Mouse (Mus musculus): ENCODE results near the gene Igf1.
A peak's percentile ranks its signal among the peaks of the same experiment; 100 is the strongest.

The Igf1 gene

DNA sequence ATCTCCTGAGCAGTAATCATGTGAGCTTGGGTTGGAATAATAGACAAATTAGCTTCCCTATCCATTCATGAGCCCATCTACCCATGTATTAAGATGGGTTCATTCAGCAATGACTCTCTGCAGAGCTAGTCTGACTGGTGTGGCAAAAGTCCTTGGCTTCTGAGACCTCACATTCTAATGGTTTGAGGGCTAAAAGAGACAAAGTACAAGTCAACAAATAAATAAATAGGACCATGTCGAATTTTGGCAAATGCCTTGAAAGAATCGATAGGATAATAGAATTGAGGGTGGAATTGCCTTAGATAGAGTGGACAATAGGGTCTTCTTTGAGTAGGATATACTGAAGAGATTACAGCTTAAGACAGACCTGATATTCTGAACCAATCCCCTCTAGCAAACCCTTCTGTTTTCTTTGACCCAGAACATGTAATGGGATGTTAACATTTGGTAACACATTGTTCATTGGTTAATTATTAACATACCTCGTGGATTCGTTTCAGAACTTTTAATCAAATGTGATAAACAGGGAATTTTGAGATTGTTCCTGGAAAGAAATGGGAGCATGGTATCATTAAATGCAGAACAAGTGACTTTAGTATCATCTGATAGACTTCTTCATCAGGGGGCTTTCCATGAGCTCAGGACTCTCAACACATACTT, 36.5 kb downstream of the Igf1 start:
- DNase-seq (ENCODE audit: inconsistent age in 2 of 2, low spot score in 1 of 2), result no peak

DNA sequence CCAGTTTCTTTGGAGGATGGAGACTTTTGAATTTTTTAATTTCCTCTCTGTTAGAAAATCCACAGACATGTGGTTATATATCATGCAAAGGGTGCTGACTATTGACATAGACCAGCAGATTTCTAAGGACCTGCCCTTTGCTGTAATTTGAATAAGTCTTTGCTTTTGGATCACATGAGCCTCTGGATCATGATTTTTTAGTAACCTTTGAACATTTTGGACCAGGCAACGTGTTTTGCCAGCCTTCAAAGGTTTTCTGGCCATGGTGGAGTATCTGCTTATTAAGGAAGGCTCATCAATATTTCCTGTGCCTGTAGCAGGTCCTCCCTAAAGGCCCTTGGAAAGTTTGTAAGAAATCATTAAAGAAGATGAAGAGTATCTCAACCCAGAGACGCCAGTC, 37.3 kb downstream of the Igf1 start:
- DNase-seq (ENCODE audit: inconsistent age in 2 of 2, low spot score in 1 of 2), result no peak

DNA sequence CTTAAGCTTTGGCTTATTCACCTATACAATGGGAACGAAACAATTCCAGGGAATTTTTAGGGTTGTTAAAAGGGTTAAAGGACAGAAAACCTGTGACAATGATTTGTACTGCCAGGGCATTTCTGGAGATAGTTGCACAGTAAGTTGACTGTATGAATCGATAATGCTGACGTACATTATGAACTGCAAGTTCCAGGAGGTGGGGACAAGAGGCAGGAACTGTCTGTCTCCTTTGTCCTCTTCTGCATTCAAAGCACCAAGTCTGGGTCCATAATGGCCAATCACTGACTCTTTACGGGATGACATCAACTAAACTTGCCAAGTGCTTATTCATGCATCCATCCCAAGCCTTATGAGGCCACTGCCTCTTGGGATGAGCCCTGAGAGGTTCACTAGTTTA, 39.3 kb downstream of the Igf1 start:
- DNase-seq (ENCODE audit: inconsistent age in 2 of 2, low spot score in 1 of 2), result no peak

DNA sequence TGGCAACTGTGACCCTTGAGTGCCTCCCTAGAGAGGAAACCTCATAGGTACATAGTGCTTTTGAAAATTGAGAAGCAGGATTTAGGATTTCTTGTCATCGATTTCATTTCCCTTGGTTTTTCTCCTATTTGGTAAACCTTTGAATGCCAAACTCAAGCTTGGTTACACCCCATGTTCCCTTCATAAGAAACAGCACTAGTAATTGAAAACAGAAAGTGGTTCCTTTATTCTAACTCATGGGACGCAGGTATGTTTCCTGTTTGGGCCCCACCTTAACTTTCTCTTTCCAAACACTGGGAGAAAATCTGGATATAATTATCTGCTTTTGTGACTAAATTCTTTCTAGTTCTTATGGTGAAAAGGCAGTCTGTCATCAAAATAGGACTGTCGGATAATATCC, 40.8 kb downstream of the Igf1 start:
- DNase-seq (ENCODE audit: inconsistent age in 2 of 2, low spot score in 1 of 2), result no peak

DNA sequence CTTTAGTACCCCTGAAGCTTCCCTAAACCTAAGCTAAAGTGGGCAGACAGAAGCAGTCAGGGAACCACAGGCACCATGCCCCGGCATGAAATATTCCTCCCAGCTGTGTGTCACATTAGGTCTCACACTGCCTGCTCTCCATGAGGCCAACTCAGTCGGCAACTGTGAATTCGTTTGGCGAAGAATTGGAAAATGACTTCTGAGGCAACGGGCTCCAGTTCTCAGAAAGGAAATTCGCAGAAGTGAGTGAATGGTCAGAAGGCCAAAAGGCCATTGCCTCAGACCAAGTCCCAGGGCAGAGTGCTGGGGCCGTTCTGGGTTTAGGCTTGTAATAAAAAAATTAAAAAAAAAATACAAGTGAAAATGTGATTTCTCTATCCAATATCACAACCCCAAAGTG, 43.9 kb downstream of the Igf1 start:
- DNase-seq (ENCODE audit: inconsistent age in 2 of 2, low spot score in 1 of 2), result peak in 1 of 2 experiments; percentile 75

DNA sequence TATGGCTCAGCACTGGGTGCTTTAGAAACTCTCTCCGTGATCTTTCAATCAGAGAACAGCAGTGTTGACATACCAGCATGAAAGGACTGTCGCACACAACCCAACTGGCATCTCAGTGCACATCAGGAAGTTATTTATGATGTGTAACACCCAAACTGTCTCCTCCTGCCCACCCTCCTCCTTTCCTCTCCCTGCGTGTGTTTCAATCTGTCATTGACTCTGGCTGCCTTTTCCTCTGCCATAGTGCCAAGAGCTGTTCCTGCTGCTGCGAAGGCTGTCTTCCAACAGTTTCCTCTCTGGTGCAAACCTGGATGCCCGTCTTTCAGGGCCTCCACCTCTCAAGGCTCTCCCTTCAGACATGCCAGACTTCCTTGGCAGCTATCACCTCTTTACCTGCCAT, 46.3 kb downstream of the Igf1 start:
- DNase-seq (ENCODE audit: inconsistent age in 2 of 2, low spot score in 1 of 2), result no peak

DNA sequence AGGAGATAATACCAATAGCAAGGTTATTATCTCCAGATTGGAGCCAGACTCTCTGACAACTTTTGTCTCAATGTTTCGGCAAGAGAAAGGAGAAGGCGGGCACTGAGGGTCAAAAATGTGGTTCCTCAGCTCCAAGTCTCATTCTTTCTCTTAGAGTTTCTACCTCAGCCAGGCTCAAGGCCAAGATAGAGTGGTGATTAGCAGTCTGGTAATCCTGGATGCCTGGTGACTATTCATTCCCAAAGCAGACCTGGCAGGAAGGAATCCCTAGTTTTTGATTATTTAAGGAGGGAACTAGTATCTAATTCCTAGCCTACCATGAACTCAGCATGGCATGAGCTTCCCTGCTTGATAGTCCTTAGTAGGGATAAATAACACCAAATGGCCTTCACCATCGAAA, 47.0 kb downstream of the Igf1 start:
- DNase-seq (ENCODE audit: inconsistent age in 2 of 2, low spot score in 1 of 2), result no peak

DNA sequence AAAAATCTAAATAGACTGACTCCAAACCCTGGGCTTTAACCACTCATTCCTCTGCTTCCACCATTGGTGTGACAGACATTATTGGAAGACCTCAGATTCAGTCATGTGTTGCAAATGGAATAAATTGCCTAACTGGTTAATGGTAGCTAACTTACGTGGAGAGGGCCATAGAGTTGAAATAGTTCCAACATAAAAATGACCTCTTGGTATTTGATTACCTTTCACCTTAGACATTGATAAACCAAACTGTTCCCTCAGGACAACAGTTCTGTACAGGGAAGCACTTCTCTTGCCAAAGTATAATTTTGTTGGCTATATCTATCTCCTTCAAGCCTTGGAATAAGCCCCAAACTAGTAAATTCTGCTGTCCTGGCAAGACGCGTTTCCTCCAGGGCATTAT, 48.1 kb downstream of the Igf1 start:
- no peak for DNase-seq (ENCODE audit: inconsistent age in 2 of 2, low spot score in 1 of 2)

DNA sequence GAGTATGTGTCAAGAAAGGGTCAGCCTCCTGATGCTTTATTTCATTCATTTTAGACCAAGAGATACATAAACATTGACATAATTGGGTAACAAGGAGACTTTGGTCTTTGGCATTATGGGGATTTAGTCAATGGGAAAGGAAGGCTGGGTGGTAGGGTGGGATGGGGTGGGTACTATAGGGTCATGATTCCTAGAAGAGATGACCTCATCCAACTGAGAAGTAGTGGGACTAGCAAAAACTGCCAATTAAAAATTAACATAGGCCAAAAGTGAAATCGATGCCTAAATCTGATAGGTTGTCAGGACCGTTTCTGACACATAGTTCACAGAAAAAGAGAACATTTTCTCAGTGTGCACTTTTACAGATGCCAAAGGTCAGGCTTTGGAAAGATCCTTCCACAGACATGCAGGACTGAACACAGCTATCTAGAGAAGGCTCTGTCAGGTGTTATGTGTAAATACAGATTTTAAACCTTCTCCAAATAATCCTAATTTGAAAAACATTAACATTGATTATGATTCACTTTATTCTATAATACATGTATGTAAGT, 48.8 kb downstream of the Igf1 start:
- no peak for DNase-seq (ENCODE audit: inconsistent age in 2 of 2, low spot score in 1 of 2)

DNA sequence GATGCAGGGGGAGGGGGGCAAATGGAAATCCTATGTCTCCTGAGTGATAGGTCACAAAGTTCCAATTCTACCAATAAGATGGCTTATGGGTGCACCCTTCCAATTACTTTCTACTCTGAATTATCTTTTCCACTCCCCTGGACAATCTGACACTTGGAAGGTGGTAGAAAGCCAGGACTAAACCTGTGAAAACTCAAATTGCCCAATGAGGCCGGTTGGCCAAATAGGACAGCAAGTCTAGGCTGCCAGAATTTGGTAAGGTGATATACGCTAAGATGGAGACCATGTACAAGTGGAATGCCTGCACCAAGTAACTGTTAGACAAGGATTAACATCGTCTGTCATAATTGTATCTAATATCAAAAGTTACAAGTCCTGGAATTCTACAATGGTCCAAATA, 55.8 kb downstream of the Igf1 start:
- no peak for DNase-seq (ENCODE audit: inconsistent age in 2 of 2, low spot score in 1 of 2)

DNA sequence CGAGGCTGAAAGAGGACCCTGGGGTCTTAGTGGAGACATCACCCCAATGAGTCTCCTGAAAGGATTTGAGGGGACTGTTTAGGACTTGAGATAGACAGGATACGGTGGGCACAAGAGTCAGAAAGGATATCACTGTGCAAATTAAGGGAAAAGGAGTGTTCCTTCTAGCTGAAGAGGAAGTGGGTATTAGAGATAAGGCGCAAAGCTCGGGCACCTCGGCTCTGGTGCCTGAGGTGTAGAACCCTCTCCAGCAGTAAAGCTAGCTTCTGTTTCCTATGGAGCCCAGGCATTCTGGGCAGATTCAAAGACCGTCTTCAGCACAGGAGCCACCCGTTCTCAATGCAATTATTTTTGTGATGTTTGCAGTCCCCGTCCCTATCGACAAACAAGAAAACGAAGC, 56.9 kb downstream of the Igf1 start:
- DNase-seq (ENCODE audit: inconsistent age in 2 of 2, low spot score in 1 of 2), result no peak

DNA sequence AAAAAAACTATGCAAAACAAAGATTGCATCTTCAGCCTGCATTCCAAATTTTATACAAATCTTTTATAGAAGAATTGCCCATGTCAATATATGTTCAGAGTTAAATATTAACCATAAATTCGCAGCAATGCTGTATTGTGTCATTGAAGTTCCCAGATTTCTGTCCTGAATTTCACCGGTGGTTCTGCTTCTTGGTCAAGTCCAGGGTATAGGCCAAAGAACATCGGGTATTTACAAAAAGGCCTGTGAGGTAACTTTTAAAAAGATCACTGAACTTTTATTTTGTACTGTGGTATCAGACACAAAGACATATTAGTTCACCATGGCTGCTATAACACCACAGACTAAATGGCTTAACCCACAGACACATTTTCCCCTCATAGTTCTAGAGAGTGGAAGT, 57.7 kb downstream of the Igf1 start:
- no peak for DNase-seq (ENCODE audit: inconsistent age in 2 of 2, low spot score in 1 of 2)

DNA sequence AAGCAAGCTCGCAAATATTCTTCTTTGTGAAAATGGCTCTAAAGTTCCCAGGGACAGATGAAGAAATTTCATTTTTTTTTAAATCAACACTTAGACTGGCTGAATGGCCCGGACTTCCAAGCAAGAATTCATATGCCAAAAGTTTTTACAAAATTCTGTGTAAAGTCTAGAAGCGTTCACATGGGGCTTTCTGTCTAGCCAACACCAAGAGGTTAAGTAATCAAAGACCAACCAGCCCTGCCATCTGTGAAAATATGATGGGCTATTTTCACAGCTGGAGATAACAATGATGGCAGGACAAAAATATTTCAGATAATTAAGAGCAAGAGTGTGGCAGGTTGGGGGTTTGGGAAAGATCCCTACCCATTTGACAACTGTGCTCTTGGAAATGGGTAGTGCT, 64.2 kb downstream of the Igf1 start:
- no peak for DNase-seq (ENCODE audit: inconsistent age in 2 of 2, low spot score in 1 of 2)

DNA sequence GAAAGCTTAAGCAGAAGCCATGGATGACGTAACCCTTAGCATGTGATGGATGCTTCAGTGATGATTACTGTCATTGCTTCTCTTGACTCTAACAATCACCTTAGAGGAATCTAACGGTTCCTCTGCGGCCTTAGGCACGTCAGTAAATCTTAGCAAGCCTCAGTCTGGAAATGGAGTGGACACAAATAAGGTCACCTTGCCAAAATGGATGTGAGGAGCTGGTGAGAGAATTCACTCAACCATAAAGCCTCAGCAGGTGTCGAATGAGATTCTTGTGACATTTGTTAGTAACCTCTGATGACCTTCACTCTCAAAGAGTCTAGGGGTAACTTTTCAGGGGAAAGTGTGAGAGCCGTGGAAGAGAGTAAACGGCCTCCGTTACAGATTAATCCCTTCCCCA, 68.5 kb downstream of the Igf1 start:
- DNase-seq (ENCODE audit: inconsistent age in 2 of 2, low spot score in 1 of 2), result peak in 1 of 2 experiments; percentile 27

DNA sequence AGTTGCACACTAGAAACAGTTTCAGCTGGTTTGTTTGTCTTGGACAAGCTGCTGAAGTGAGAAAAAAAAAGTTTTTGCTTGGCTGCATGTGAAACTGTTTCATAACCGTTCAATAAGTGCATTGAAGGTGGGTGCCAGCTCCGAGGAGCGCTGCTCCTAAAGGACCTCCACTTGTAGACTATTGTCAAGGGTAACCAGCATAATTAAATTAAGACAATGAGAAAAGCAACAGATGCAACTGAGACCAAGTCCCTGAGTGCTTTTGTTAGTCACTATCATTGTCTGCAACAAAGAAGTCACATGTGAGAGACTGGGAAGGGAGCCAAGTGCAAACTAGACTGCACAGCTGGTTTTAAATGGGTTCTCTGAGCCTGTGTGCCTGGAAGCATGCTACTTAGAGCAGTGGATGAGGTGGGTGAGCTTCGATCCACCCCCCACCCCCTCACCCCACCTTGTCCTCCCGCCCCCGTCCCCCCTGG, 69.1 kb downstream of the Igf1 start:
- DNase-seq (ENCODE audit: inconsistent age in 2 of 2, low spot score in 1 of 2), result peak; percentile 37 to 79

DNA sequence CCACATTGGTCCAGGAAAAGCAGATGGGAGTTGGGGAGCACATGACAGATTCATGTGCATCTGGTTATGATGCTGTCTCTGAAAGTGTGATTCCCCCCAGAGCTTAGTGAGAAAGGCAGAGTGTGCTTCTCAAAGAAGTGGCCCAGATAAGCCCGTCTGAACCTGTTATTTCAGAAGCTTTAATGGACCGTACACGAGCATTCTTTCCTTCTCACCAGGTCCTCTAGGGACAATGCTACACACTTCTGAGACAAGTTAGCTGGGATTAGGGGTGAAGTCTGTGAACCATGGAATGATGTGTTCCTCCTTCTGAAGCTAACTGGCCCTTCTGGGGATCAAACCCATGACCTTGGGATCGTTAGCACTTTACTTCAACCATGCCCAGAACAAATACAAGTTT, 90.1 kb downstream of the Igf1 start:
- no peak for DNase-seq (ENCODE audit: inconsistent age in 2 of 2, low spot score in 1 of 2)

DNA sequence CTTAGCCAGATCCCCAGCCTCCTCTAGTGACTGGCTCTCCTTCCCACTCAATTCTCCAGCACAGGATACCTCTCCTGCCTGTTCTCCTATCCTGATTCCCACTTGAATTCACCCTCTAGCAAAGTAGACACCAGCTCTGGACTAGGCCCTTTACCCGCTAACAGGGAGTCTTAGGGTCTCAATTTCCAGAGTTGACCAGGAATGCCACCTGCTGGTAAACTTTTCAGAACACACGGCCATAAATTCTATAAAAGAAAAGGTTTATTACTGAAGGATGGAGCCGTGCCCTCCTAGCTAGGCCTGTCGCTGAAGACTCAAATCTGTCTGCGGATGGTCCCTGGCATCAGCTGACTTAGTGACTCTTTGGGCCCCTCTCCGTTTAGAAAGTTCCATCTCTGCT, 113.5 kb downstream of the Igf1 start:
- DNase-seq (ENCODE audit: inconsistent age in 2 of 2, low spot score in 1 of 2), result peak; percentile 10 to 73

DNA sequence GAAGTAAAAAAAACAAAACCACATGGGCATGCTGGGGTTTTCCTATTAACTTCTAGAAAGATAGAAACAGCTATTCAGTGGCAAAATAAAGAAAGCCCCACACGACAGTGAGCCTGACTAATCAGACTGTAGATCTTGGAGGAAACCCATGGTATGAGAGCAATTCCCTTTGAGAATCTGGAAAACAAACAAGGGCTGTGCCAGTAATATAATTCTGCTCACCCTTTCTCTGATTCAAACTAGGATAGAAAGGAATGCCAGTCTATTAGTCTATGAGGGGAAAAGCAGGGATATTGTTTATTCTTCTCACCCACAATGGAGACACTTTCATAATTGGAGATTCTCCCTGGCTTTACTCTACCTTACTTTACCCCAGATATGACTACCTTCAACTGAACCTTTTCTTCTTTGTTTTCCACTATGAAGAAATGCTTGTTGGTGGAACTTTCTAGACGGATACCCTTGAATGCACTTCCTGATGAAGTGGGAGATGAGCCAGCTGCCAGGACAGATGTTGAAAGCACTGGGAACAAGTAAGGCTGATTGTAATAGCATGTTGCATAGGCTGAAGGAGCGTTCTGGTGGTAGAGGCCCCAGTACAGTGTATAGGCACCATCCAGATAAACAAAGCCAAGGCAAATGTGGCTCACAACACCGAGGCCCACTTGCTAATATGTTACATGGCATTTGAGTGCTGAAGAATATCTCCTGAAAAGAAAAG, 116.0 kb downstream of the Igf1 start:
- no peak for DNase-seq (ENCODE audit: inconsistent age in 2 of 2, low spot score in 1 of 2)

DNA sequence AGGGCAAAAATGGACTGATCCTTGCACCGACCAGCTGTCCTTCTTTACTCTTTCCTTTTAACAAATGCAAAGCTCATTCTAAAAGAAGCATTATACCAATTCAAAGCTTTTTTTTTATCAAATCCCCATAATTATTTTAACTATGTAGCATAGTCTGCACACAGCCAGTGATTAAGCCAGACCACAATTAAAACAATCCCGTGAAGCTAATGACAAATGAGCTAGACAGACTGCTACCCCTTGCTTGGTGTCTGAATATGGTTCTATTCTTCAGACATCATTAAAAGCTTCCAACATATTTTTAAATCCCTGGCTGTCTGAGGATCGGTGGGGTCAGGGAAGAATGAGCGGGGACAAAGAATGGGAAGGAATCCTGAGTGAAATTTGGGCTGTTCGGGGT, 127.3 kb downstream of the Igf1 start:
- no peak for DNase-seq (ENCODE audit: inconsistent age in 2 of 2, low spot score in 1 of 2)

DNA sequence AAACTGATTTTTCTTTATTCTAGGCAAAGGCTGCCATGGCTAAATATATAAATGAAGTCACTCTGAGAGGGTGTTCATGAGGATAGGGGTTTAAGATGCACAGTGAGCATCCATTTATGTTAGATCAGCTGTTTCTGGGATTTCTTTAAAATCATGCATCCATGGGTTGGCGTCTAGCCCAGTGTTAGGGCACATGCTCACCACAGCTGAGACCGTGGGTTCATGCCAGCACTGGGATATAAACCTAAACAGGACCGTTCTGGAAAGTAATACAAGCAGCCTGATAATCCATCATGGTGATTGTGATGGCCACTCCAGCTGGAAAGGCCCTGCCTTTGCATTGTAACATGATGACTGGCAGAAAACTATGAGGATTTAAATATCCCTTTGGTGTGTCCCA, 128.1 kb downstream of the Igf1 start:
- DNase-seq (ENCODE audit: inconsistent age in 2 of 2, low spot score in 1 of 2), result no peak

All from adrenal gland, adult (tissue).